Mouse (Mus musculus) liver, adult 2 months (tissue): Measurements from ENCODE around the gene Tmem30a.

Experiments
- CTCF ChIP-seq: fragments of 200-500 bp; IDR thresholded peaks from 2 replicates; pipeline ENCODE4 v1.5.1; 2011; ENCODE audit warnings: low read depth, low read length, control low read depth
- POLR2A ChIP-seq: fragments of 200-500 bp; IDR thresholded peaks from 2 replicates; pipeline ENCODE4 v1.6.1; 2011; ENCODE audit warnings: low read length, control low read depth; ENCODE audit not compliant: insufficient read depth; ENCODE audit errors: extremely low read depth

- no peak for TF ChIP-seq CTCF
- TF ChIP-seq POLR2A, result no peak
These were observed 22.7 kb upstream of the Tmem30a start for GRCm38 (mm10) chr9:79816013-79816412.
